ENCODE assay signal across 18 mouse cellular contexts in genomic region chr6:50191605-50192004, GRCm38 (mm10).
"Had no signal": no experiment of that assay in that cellular context is flagged by ENCODE, and none has a peak within 500 bp of the region (broad histone marks: within the 10 kb centered on the region; RNA-seq: fewer than 3 reads in every experiment).

No protein-coding gene starts in this region.

- DNase-seq: kidney, adult 11 months; kidney, postnatal 25 days; layer of hippocampus, postnatal 36 days; liver, embryonic 13.5 days; right cerebral cortex, adult 18-20 months; right cerebral cortex, postnatal 14 days; right cerebral cortex, postnatal 4 days; thymus, postnatal 25 days had no signal

- ATAC-seq: intestine, embryonic 15.5 days; midbrain, embryonic 15.5 days had no signal

- H3K9me3 ChIP-seq: intestine, embryonic 15.5 days; liver, embryonic 13.5 days; lung, embryonic 15.5 days; midbrain, embryonic 12.5 days; midbrain, embryonic 15.5 days; neural tube, embryonic 12.5 days; neural tube, embryonic 15.5 days; stomach, embryonic 15.5 days had no signal

- H3K4me1 ChIP-seq: intestine, embryonic 15.5 days; liver, embryonic 13.5 days; lung, embryonic 15.5 days; midbrain, embryonic 12.5 days; midbrain, embryonic 15.5 days; neural tube, embryonic 12.5 days; neural tube, embryonic 15.5 days; stomach, embryonic 15.5 days had no signal

- H3K9ac ChIP-seq: intestine, embryonic 15.5 days; liver, embryonic 13.5 days; lung, embryonic 15.5 days; midbrain, embryonic 12.5 days; midbrain, embryonic 15.5 days; neural tube, embryonic 12.5 days; neural tube, embryonic 15.5 days; stomach, embryonic 15.5 days had no signal

- H3K4me2 ChIP-seq: intestine, embryonic 15.5 days; liver, embryonic 13.5 days; lung, embryonic 15.5 days; midbrain, embryonic 12.5 days; midbrain, embryonic 15.5 days; neural tube, embryonic 12.5 days; neural tube, embryonic 15.5 days; stomach, embryonic 15.5 days had no signal

- H3K36me3 ChIP-seq: intestine, embryonic 15.5 days; midbrain, embryonic 15.5 days had no signal

- H3K4me3 ChIP-seq: intestine, embryonic 15.5 days; left cerebral cortex, adult 2 months; liver, embryonic 13.5 days; lung, embryonic 15.5 days; midbrain, embryonic 12.5 days; midbrain, embryonic 15.5 days; neural tube, embryonic 12.5 days; neural tube, embryonic 15.5 days; stomach, embryonic 15.5 days had no signal

- H3K27me3 ChIP-seq: intestine, embryonic 15.5 days; liver, embryonic 13.5 days; lung, embryonic 15.5 days; midbrain, embryonic 12.5 days; midbrain, embryonic 15.5 days; neural tube, embryonic 12.5 days; neural tube, embryonic 15.5 days; stomach, embryonic 15.5 days had no signal

- H3K27ac ChIP-seq: intestine, embryonic 15.5 days; kidney, postnatal 0 days; left cerebral cortex, adult 2 months; liver, embryonic 13.5 days; lung, embryonic 15.5 days; macrophage; midbrain, embryonic 12.5 days; midbrain, embryonic 15.5 days; neural tube, embryonic 12.5 days; neural tube, embryonic 15.5 days; stomach, embryonic 15.5 days had no signal
